Comparison of ENCODE assay signal across 8 mouse cellular contexts in the genomic region with DNA sequence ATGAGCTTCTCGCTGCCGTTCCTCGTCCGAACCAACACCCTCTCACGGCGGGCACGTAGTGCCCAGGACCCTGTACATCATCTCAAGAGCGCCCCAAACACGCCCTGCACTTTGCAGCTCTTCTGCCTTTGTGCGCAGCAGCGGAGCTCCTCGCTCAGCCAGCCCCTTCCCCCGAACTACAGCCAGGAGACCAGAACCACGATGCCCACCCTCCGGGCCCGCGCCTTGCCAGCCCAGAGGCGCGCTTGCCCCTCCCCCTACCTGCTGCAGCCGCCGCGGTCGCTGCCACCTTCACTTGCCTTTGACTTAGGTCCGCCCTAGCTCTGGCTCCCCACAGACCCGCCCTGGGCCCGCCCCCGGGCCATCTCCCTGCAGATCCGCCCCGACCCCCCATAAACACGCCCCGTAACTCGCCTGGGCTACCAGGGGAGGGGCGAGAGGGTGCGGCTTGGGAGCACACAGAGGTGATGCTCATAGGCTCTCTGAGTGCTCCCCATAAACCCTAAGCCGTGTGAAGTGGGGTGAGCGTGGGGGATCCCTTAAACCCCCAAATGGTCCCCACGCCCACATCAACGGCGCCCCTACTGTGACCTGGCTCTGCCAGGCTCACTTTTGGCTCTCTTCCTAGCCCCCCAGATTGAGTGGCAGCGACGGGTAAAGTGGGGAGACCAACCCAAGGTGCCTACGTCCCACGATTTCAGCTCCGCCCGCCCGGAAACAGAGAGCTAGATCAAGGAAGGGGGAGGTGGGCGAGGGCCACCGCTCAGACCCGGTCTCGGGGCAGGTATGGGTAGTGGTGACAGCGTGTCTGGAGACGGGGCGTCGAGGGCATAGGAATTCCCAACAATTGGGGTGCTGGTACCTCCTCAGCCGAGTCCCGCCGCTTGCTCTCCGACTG. TPM values are rescaled to one million over a fixed set of nuclear protein-coding genes. Genes with fewer than 3 reads are reported as not detected.
DNase-seq lines count a peak whose midpoint lies in the region; ATAC-seq and TF ChIP-seq lines count a peak whose summit lies in the region.

No protein-coding gene starts in this region.

- H3K4me3 ChIP-seq in embryonic facial prominence, embryonic 13.5 days, result peak overlapping the region; percentile 51
- H3K4me3 ChIP-seq in kidney, adult 2 months (ENCODE audit: insufficient read depth, low read depth, low read length), result peak overlapping the region; percentile 51
- peak overlapping the region; percentile 48 for H3K4me3 ChIP-seq in limb, embryonic 11.5 days (ENCODE audit: low read depth, low read length)
- H3K4me3 ChIP-seq in midbrain, embryonic 11.5 days (ENCODE audit: low read depth, low read length), result peak overlapping the region; percentile 56

- ATAC-seq in embryonic facial prominence, embryonic 13.5 days (ENCODE audit: insufficient number of reproducible peaks, insufficient read depth, low FRiP score, low TSS enrichment, low read depth), result peak; percentile 77
- ATAC-seq in limb, embryonic 11.5 days (ENCODE audit: insufficient number of reproducible peaks, low FRiP score, low TSS enrichment, low read depth), result peak; percentile 72
- ATAC-seq in midbrain, embryonic 11.5 days (ENCODE audit: low FRiP score), result peak; percentile 74

- no peak for TF ChIP-seq CTCF in kidney, adult 2 months (conservative IDR thresholded peaks at IDR 0.05; ENCODE audit: insufficient read depth, insufficient read length, low read depth, low read length)

- peak; percentile 88 for DNase-seq in adrenal gland, postnatal 25 days
- DNase-seq in heart, adult 8-10 months (ENCODE audit: low spot score), result peak; percentile 84
- peak; percentile 92 for DNase-seq in kidney, adult 2 months
- DNase-seq in limb, embryonic 11.5 days (ENCODE audit: low spot score), result peak; percentile 74
- peak; percentile 94 for DNase-seq in midbrain, embryonic 11.5 days (ENCODE audit: low spot score, missing footprints)
- DNase-seq in skeletal muscle tissue, adult 2 months (ENCODE audit: low read depth, low spot score), result peak; percentile 95
- DNase-seq in yolk sac, embryonic 10.5 days (ENCODE audit: low spot score), result peak; percentile 71

- no peaks in the 10 kb centered on the region for H3K27me3 ChIP-seq in embryonic facial prominence, embryonic 13.5 days
- H3K27me3 ChIP-seq in kidney, adult 2 months (replicated peaks; ENCODE audit: control insufficient read depth, insufficient read depth, low read length), result no peaks in the 10 kb centered on the region
- H3K27me3 ChIP-seq in limb, embryonic 11.5 days (ENCODE audit: control insufficient read depth, insufficient read depth, low read length), result no peaks in the 10 kb centered on the region
- H3K27me3 ChIP-seq in midbrain, embryonic 11.5 days (ENCODE audit: control insufficient read depth, insufficient read depth, low read length), result peaks cover 6% of the 10 kb centered on the region

- peak overlapping the region; percentile 85 for H3K27ac ChIP-seq in embryonic facial prominence, embryonic 13.5 days
- peak overlapping the region; percentile 78 for H3K27ac ChIP-seq in kidney, adult 2 months (ENCODE audit: insufficient read depth, low read depth, low read length)
- H3K27ac ChIP-seq in limb, embryonic 11.5 days (replicated peaks; ENCODE audit: low read depth, low read length), result no peak overlapping the region
- no peak overlapping the region for H3K27ac ChIP-seq in midbrain, embryonic 11.5 days (ENCODE audit: low read depth, low read length)

- under 1% methylated on average over 58 of the region's 58 CpGs for WGBS in embryonic facial prominence, embryonic 13.5 days
- 1% methylated on average over 58 of the region's 58 CpGs for WGBS in kidney, adult 2 months
- under 1% methylated on average over 58 of the region's 58 CpGs for WGBS in limb, embryonic 11.5 days
- under 1% methylated on average over 52 of the region's 58 CpGs for WGBS in midbrain, embryonic 11.5 days

- TF ChIP-seq POLR2A in kidney, adult 2 months (IDR thresholded peaks at IDR 0.05; ENCODE audit: low read depth, low read length), result no peak

- peaks cover 26% of the 10 kb centered on the region for H3K4me1 ChIP-seq in embryonic facial prominence, embryonic 13.5 days
- 0 out of 2 replicates have a peak, but pooled peaks cover 2% of the 10 kb centered on the region for H3K4me1 ChIP-seq in kidney, adult 2 months (ENCODE audit: control insufficient read depth, insufficient read depth, low read length)
- peaks cover 4% of the 10 kb centered on the region; the same call in 1 of the 2 replicates for H3K4me1 ChIP-seq in limb, embryonic 11.5 days (ENCODE audit: control insufficient read depth, insufficient read depth, low read length)
- peaks cover 7% of the 10 kb centered on the region for H3K4me1 ChIP-seq in midbrain, embryonic 11.5 days (ENCODE audit: control insufficient read depth, insufficient read depth, low read length)

- peak overlapping the region; percentile 87 for H3K4me2 ChIP-seq in embryonic facial prominence, embryonic 13.5 days
- H3K4me2 ChIP-seq in limb, embryonic 11.5 days (ENCODE audit: low read depth, severe bottlenecking), result peak overlapping the region; percentile 96
- peak overlapping the region; percentile 100 for H3K4me2 ChIP-seq in midbrain, embryonic 11.5 days

- H3K36me3 ChIP-seq in embryonic facial prominence, embryonic 13.5 days, result peaks cover 15% of the 10 kb centered on the region
- H3K36me3 ChIP-seq in kidney, adult 2 months (ENCODE audit: control insufficient read depth, insufficient read depth, low read length), result no peaks in the 10 kb centered on the region
- no peaks in the 10 kb centered on the region for H3K36me3 ChIP-seq in limb, embryonic 11.5 days (ENCODE audit: control insufficient read depth, insufficient read depth, low read length)
- no peaks in the 10 kb centered on the region for H3K36me3 ChIP-seq in midbrain, embryonic 11.5 days (ENCODE audit: control insufficient read depth, insufficient read depth, low read length)

- H3K9ac ChIP-seq in embryonic facial prominence, embryonic 13.5 days, result peak overlapping the region; percentile 72
- H3K9ac ChIP-seq in limb, embryonic 11.5 days (ENCODE audit: low read length), result peak overlapping the region; percentile 56
- H3K9ac ChIP-seq in midbrain, embryonic 11.5 days (ENCODE audit: low read length), result peak overlapping the region; percentile 69

- H3K9me3 ChIP-seq in embryonic facial prominence, embryonic 13.5 days, result no peaks in the 10 kb centered on the region
- H3K9me3 ChIP-seq in limb, embryonic 11.5 days (ENCODE audit: control insufficient read depth, low read length), result no peaks in the 10 kb centered on the region
- H3K9me3 ChIP-seq in midbrain, embryonic 11.5 days (ENCODE audit: control insufficient read depth, low read length), result no peaks in the 10 kb centered on the region

RNA-seq across cellular contexts. Expression of a gene that starts 0.6 kb away (rescaled TPM):
- total RNA-seq in adrenal gland, postnatal 25 days (2021), result 226 and 243 TPM in 2 replicates
- 55.2 and 72.4 TPM in 2 replicates for polyA plus RNA-seq in embryonic facial prominence, embryonic 13.5 days (2015; fragmentation: Nextera tagmentation; extraction: Ambion mirVana)
- total RNA-seq in heart, adult 8-10 months (2022), result 1,000 to 10,000 TPM; 1,477 to 1,608 (median 1,523) TPM
- polyA plus RNA-seq in kidney, adult 2 months (2012; rRNA removed), result 220 and 235 TPM in 2 replicates
- polyA plus RNA-seq in limb, embryonic 11.5 days (2014; fragmentation: Nextera tagmentation; extraction: Ambion mirVana), result 11.9 and 12.9 TPM in 2 replicates
- polyA plus RNA-seq in midbrain, embryonic 11.5 days (2014; fragmentation: Nextera tagmentation; extraction: Ambion mirVana), result 7.5 and 10.6 TPM in 2 replicates

RNA-seq across cellular contexts. Expression of a gene that starts 4.9 kb away (rescaled TPM):
- not detected in 2 replicates for total RNA-seq in adrenal gland, postnatal 25 days (2021)
- not detected in 2 replicates for polyA plus RNA-seq in embryonic facial prominence, embryonic 13.5 days (2015; fragmentation: Nextera tagmentation; extraction: Ambion mirVana)
- not detected for total RNA-seq in heart, adult 8-10 months (2022)
- not detected in 2 replicates for polyA plus RNA-seq in kidney, adult 2 months (2012; rRNA removed)
- polyA plus RNA-seq in limb, embryonic 11.5 days (2014; fragmentation: Nextera tagmentation; extraction: Ambion mirVana), result not detected in 2 replicates
- polyA plus RNA-seq in midbrain, embryonic 11.5 days (2014; fragmentation: Nextera tagmentation; extraction: Ambion mirVana), result not detected in 2 replicates

RNA-seq across cellular contexts. Expression of a gene that starts 9.3 kb away (rescaled TPM):
- total RNA-seq in adrenal gland, postnatal 25 days (2021), result not detected in 2 replicates
- polyA plus RNA-seq in embryonic facial prominence, embryonic 13.5 days (2015; fragmentation: Nextera tagmentation; extraction: Ambion mirVana), result not detected in 2 replicates
- not detected for total RNA-seq in heart, adult 8-10 months (2022)
- polyA plus RNA-seq in kidney, adult 2 months (2012; rRNA removed), result not detected in 2 replicates
- not detected in 2 replicates for polyA plus RNA-seq in limb, embryonic 11.5 days (2014; fragmentation: Nextera tagmentation; extraction: Ambion mirVana)
- not detected in 2 replicates for polyA plus RNA-seq in midbrain, embryonic 11.5 days (2014; fragmentation: Nextera tagmentation; extraction: Ambion mirVana)

RNA-seq across cellular contexts. Expression of a gene that starts 20.6 kb away (rescaled TPM):
- 0.61 and 1.2 TPM in 2 replicates for total RNA-seq in adrenal gland, postnatal 25 days (2021)
- polyA plus RNA-seq in embryonic facial prominence, embryonic 13.5 days (2015; fragmentation: Nextera tagmentation; extraction: Ambion mirVana), result 3.5 and 3.7 TPM in 2 replicates
- under 1 TPM in 2 of 4 experiments, not detected in 2; 0.17 to 0.44 TPM for total RNA-seq in heart, adult 8-10 months (2022)
- 0.45 and 0.52 TPM in 2 replicates for polyA plus RNA-seq in kidney, adult 2 months (2012; rRNA removed)
- 0.13 and 0.15 TPM in 2 replicates for polyA plus RNA-seq in limb, embryonic 11.5 days (2014; fragmentation: Nextera tagmentation; extraction: Ambion mirVana)
- polyA plus RNA-seq in midbrain, embryonic 11.5 days (2014; fragmentation: Nextera tagmentation; extraction: Ambion mirVana), result 0.40 and 0.41 TPM in 2 replicates

RNA-seq across cellular contexts. Expression of a gene that starts 28.7 kb away (rescaled TPM):
- total RNA-seq in adrenal gland, postnatal 25 days (2021), result 32.1 and 42.2 TPM in 2 replicates
- 51.3 and 54.2 TPM in 2 replicates for polyA plus RNA-seq in embryonic facial prominence, embryonic 13.5 days (2015; fragmentation: Nextera tagmentation; extraction: Ambion mirVana)
- total RNA-seq in heart, adult 8-10 months (2022), result 10 to 100 TPM; 17.9 to 26.4 (median 22.7) TPM
- polyA plus RNA-seq in kidney, adult 2 months (2012; rRNA removed), result 24.0 and 27.6 TPM in 2 replicates
- 41.9 and 46.2 TPM in 2 replicates for polyA plus RNA-seq in limb, embryonic 11.5 days (2014; fragmentation: Nextera tagmentation; extraction: Ambion mirVana)
- polyA plus RNA-seq in midbrain, embryonic 11.5 days (2014; fragmentation: Nextera tagmentation; extraction: Ambion mirVana), result 49.6 and 52.4 TPM in 2 replicates

Comparison
In these comparisons a context has a peak if more than half of its experiments do, and no peak if none do; other contexts are left out.
1. H3K27ac ChIP-seq: peak in embryonic facial prominence, embryonic 13.5 days (single experiment) and kidney, adult 2 months (single experiment); none in limb, embryonic 11.5 days (single experiment) and midbrain, embryonic 11.5 days (single experiment).
2. Peak in every context shown above with its lines, with median percentiles within 50 percentile points of each other: DNase-seq, ATAC-seq, H3K4me2 ChIP-seq, H3K4me3 ChIP-seq and H3K9ac ChIP-seq.